Mouse (Mus musculus) ES-Bruce4 (cell line): ENCODE data around the gene Rap1gap2.

Experiments used
- CTCF ChIP-seq: IDR thresholded peaks from one replicate; pipeline ENCODE4 v1.8.1; 2011; ENCODE audit warnings: low read depth, low read length
- POLR2A ChIP-seq: IDR thresholded peaks from one replicate; pipeline ENCODE4 v1.8.1; 2011; ENCODE audit warnings: low read length; ENCODE audit not compliant: insufficient read depth

DNA sequence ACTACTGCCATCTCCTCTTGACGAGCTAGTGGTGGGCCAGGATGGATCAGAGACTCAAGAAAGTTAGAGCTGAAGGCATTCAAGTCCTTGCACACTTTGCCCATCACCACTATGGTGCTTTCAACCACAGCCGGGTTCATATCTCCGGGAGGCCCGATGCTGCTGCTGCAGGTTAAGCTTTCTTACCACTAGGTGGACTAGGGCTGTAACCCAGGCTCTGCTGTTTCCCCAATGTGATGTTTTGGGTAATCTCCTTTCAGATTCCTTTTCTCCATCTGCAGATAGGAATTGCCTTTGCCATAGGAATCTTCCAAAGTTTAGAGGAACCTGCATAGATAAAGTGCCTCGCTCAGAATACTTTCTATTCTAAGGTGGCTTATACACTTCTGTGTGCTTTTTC is 4.9 kb upstream of the Rap1gap2 start:
- TF ChIP-seq CTCF (no peak), POLR2A (no peak)
